In genomic region chr1:155108412-155108811, GRCm38 (mm10) we compare ENCODE assay signal across 10 mouse cellular contexts. TPM values are rescaled to one million over a fixed set of nuclear protein-coding genes. Genes with fewer than 3 reads are reported as not detected.
DNase-seq lines count a peak whose midpoint lies in the region; ATAC-seq lines count a peak whose summit lies in the region.
"Had no signal": no experiment of that assay in that cellular context is flagged by ENCODE, and none has a peak within 500 bp of the region (broad histone marks: within the 10 kb centered on the region; RNA-seq: fewer than 3 reads in every experiment).

No protein-coding gene starts in this region.

- H3K4me2 ChIP-seq in heart, embryonic 11.5 days = no peak overlapping the region
- H3K4me2 ChIP-seq in liver, embryonic 16.5 days (ENCODE audit: low read depth, low read length) = no peak overlapping the region
- H3K4me2 ChIP-seq: forebrain, embryonic 12.5 days had no signal

- no peak for ATAC-seq in heart, embryonic 11.5 days (replicated peaks; ENCODE audit: insufficient number of reproducible peaks, low FRiP score, low TSS enrichment)
- ATAC-seq in liver, embryonic 16.5 days (ENCODE audit: low read depth) = peak; percentile 72

- DNase-seq in heart, embryonic 10.5 days (ENCODE audit: low spot score) = no peak
- peak; percentile 39 for DNase-seq in 416B (ENCODE audit: low read depth)
- peak; percentile 66 for DNase-seq in embryo, embryonic 11 days
- DNase-seq in left cerebral cortex, adult 8-10 months (ENCODE audit: low spot score in 2 of 2) = no peak
- DNase-seq in urinary bladder, adult 2 months (ENCODE audit: low spot score) = no peak
- DNase-seq in thymus, postnatal 36 days = no peak

- H3K9me3 ChIP-seq in heart, embryonic 10.5 days = no peaks in the 10 kb centered on the region
- no peaks in the 10 kb centered on the region for H3K9me3 ChIP-seq in heart, embryonic 11.5 days (replicated peaks; ENCODE audit: control insufficient read depth, low read length)
- H3K9me3 ChIP-seq in liver, embryonic 16.5 days (replicated peaks; ENCODE audit: control insufficient read depth, low read length) = no peaks in the 10 kb centered on the region
- H3K9me3 ChIP-seq: forebrain, embryonic 12.5 days had no signal

- H3K36me3 ChIP-seq in heart, embryonic 10.5 days = no peaks in the 10 kb centered on the region
- no peaks in the 10 kb centered on the region for H3K36me3 ChIP-seq in heart, embryonic 11.5 days (ENCODE audit: control insufficient read depth, insufficient read depth, low read length)
- no peaks in the 10 kb centered on the region for H3K36me3 ChIP-seq in liver, embryonic 16.5 days (ENCODE audit: control insufficient read depth, insufficient read depth)
- H3K36me3 ChIP-seq: forebrain, embryonic 12.5 days; G1E had no signal

- H3K4me1 ChIP-seq in heart, embryonic 10.5 days = peaks cover 54% of the 10 kb centered on the region
- peaks cover 27% of the 10 kb centered on the region for H3K4me1 ChIP-seq in heart, embryonic 11.5 days (ENCODE audit: control insufficient read depth, insufficient read depth, low read length)
- no peaks in the 10 kb centered on the region for H3K4me1 ChIP-seq in liver, embryonic 16.5 days (ENCODE audit: control insufficient read depth, low read depth, low read length)

- H3K27me3 ChIP-seq in heart, embryonic 10.5 days (ENCODE audit: insufficient read depth, poor library complexity, severe bottlenecking) = no peaks in the 10 kb centered on the region
- H3K27me3 ChIP-seq in heart, embryonic 11.5 days (ENCODE audit: control insufficient read depth, insufficient read depth, low read length) = no peaks in the 10 kb centered on the region
- no peaks in the 10 kb centered on the region for H3K27me3 ChIP-seq in liver, embryonic 16.5 days (ENCODE audit: control insufficient read depth, insufficient read depth, low read depth, low read length)

- no peak overlapping the region; the same call in 1 of the 2 replicates for H3K9ac ChIP-seq in heart, embryonic 11.5 days (ENCODE audit: low read depth, low read length)
- H3K9ac ChIP-seq in liver, embryonic 16.5 days (ENCODE audit: low read depth, low read length) = no peak overlapping the region
- H3K9ac ChIP-seq: forebrain, embryonic 12.5 days had no signal

- peak overlapping the region; percentile 87 for H3K27ac ChIP-seq in heart, embryonic 10.5 days
- H3K27ac ChIP-seq in heart, embryonic 11.5 days (ENCODE audit: low read depth, low read length) = no peak overlapping the region
- H3K27ac ChIP-seq in liver, embryonic 16.5 days (ENCODE audit: low read length) = no peak overlapping the region
- H3K27ac ChIP-seq: forebrain, embryonic 12.5 days had no signal

- no peak overlapping the region for H3K4me3 ChIP-seq in heart, embryonic 10.5 days
- H3K4me3 ChIP-seq in heart, embryonic 11.5 days (ENCODE audit: low read depth, low read length) = no peak overlapping the region
- no peak overlapping the region for H3K4me3 ChIP-seq in liver, embryonic 16.5 days (ENCODE audit: low read depth, low read length)
- H3K4me3 ChIP-seq: forebrain, embryonic 12.5 days had no signal

- WGBS in heart, embryonic 10.5 days = 31% methylated on average over 4 of the region's 4 CpGs
- WGBS in heart, embryonic 11.5 days (ENCODE audit: insufficient replicate concordance) = 36% methylated on average over 4 of the region's 4 CpGs
- WGBS in liver, embryonic 16.5 days (ENCODE audit: insufficient replicate concordance) = 31% methylated on average over 4 of the region's 4 CpGs

RNA-seq across cellular contexts. Expression of gene Ier5, which starts 9.0 kb away (rescaled TPM):
- 3.4 and 8.6 TPM in 2 replicates for polyA plus RNA-seq in heart, embryonic 10.5 days (2016; fragmentation: Nextera tagmentation; extraction: Ambion mirVana)
- 7.3 and 7.7 TPM in 2 replicates for polyA plus RNA-seq in heart, embryonic 11.5 days (2014; fragmentation: Nextera tagmentation; extraction: Ambion mirVana)
- 1.3 and 1.6 TPM in 2 replicates for polyA plus RNA-seq in liver, embryonic 16.5 days (2015; fragmentation: Nextera tagmentation; extraction: Ambion mirVana)
- total RNA-seq in left cerebral cortex, adult 8-10 months (2022) = 10 to 100 TPM; 43.5 to 50.4 (median 47.5) TPM
- polyA plus RNA-seq in urinary bladder, adult 2 months (2012; rRNA removed) = 29.7 and 40.7 TPM in 2 replicates

RNA-seq across cellular contexts. Expression of gene Mr1, which starts 38.2 kb away (rescaled TPM):
- polyA plus RNA-seq in heart, embryonic 10.5 days (2016; fragmentation: Nextera tagmentation; extraction: Ambion mirVana) = 1.3 and 1.6 TPM in 2 replicates
- polyA plus RNA-seq in heart, embryonic 11.5 days (2014; fragmentation: Nextera tagmentation; extraction: Ambion mirVana) = 2.3 and 3.8 TPM in 2 replicates
- 0.56 and 1.1 TPM in 2 replicates for polyA plus RNA-seq in liver, embryonic 16.5 days (2015; fragmentation: Nextera tagmentation; extraction: Ambion mirVana)
- 1 to 10 TPM; 4.2 to 5.1 (median 4.7) TPM for total RNA-seq in left cerebral cortex, adult 8-10 months (2022)
- 24.0 and 31.2 TPM in 2 replicates for polyA plus RNA-seq in urinary bladder, adult 2 months (2012; rRNA removed)

RNA-seq across cellular contexts. Expression of gene Stx6, which starts 50.1 kb away (rescaled TPM):
- 56.0 and 66.9 TPM in 2 replicates for polyA plus RNA-seq in heart, embryonic 10.5 days (2016; fragmentation: Nextera tagmentation; extraction: Ambion mirVana)
- polyA plus RNA-seq in heart, embryonic 11.5 days (2014; fragmentation: Nextera tagmentation; extraction: Ambion mirVana) = 62.1 and 62.8 TPM in 2 replicates
- polyA plus RNA-seq in liver, embryonic 16.5 days (2015; fragmentation: Nextera tagmentation; extraction: Ambion mirVana) = 7.1 TPM in 2 replicates
- 100 to 1,000 TPM; 117 to 129 (median 119) TPM for total RNA-seq in left cerebral cortex, adult 8-10 months (2022)
- polyA plus RNA-seq in urinary bladder, adult 2 months (2012; rRNA removed) = 42.4 and 45.9 TPM in 2 replicates

Comparison
In these comparisons a context has a peak if more than half of its experiments do, and no peak if none do; other contexts are left out.
1. DNase-seq: peak in 416B (single experiment) and embryo, embryonic 11 days (single experiment); none in heart, embryonic 10.5 days (single experiment), left cerebral cortex, adult 8-10 months (0 of 2), urinary bladder, adult 2 months (single experiment) and thymus, postnatal 36 days (0 of 2).